17 mouse cellular contexts compared by ENCODE assay signal in the genomic region with DNA sequence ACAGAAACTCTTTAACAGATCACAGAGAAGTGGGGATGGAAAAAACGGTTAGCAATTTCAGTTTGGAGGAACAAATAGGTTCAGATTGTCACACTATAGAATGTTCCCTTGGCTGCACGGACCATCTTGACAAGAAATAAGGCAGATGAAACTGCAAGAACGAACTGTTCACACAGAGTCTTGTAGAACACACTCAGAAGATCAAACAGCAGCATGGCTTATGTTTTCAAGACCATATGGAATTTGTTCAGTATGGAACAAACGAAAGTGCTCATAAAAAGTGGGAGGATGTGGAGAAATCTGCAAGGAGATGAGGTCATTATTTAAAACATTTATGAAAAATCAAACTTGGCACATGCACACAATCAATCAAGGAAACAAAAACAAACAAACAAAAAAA. TPM values are rescaled to one million over a fixed set of nuclear protein-coding genes. Genes with fewer than 3 reads are reported as not detected.
A peak's percentile ranks its signal among the peaks of the same experiment; 100 is the strongest.
DNase-seq lines count a peak whose midpoint lies in the region; ATAC-seq and TF ChIP-seq lines count a peak whose summit lies in the region.
"Had no signal": no experiment of that assay in that cellular context is flagged by ENCODE, and none has a peak within 500 bp of the region (broad histone marks: within the 10 kb centered on the region; RNA-seq: fewer than 3 reads in every experiment).

No protein-coding gene starts in this region.

- H3K4me1 ChIP-seq in kidney, embryonic 16.5 days (ENCODE audit: insufficient read depth, low read length), result peaks cover 5% of the 10 kb centered on the region; the same call in 1 of the 2 replicates
- peaks cover 19% of the 10 kb centered on the region; the same call in 1 of the 2 replicates for H3K4me1 ChIP-seq in embryonic facial prominence, embryonic 12.5 days
- H3K4me1 ChIP-seq in limb, embryonic 14.5 days (ENCODE audit: control insufficient read depth, insufficient read depth, low read length), result peaks cover 4% of the 10 kb centered on the region
- H3K4me1 ChIP-seq: forebrain, embryonic 12.5 days; neural tube, embryonic 15.5 days had no signal

- H3K36me3 ChIP-seq in kidney, embryonic 16.5 days (ENCODE audit: insufficient read depth, low read length), result no peaks in the 10 kb centered on the region
- H3K36me3 ChIP-seq in embryonic facial prominence, embryonic 12.5 days, result no peaks in the 10 kb centered on the region
- H3K36me3 ChIP-seq in limb, embryonic 14.5 days (ENCODE audit: control insufficient read depth, insufficient read depth, low read length), result no peaks in the 10 kb centered on the region
- H3K36me3 ChIP-seq: forebrain, embryonic 12.5 days; hindbrain, embryonic 13.5 days; neural tube, embryonic 15.5 days had no signal

- DNase-seq in frontal cortex, postnatal 10 days (ENCODE audit: low spot score in 2 of 2), result no peak
- no peak for DNase-seq in kidney, adult 9 months
- no peak for DNase-seq in limb, embryonic 14.5 days (ENCODE audit: low spot score)
- no peak for DNase-seq in gastrocnemius, adult 8-10 months (ENCODE audit: low spot score in 2 of 2)
- DNase-seq in gastrocnemius, postnatal 25 days, result no peak
- DNase-seq: cerebellum, postnatal 10 days; kidney, adult 2 months; liver, postnatal 0 days; thymus, postnatal 25 days had no signal

- H3K4me3 ChIP-seq in kidney, embryonic 16.5 days (ENCODE audit: low read length), result no peak overlapping the region
- H3K4me3 ChIP-seq in embryonic facial prominence, embryonic 12.5 days, result no peak overlapping the region
- H3K4me3 ChIP-seq in limb, embryonic 14.5 days (replicated peaks; ENCODE audit: low read length), result no peak overlapping the region
- H3K4me3 ChIP-seq: forebrain, embryonic 12.5 days; hindbrain, embryonic 13.5 days; neural tube, embryonic 15.5 days had no signal

- ATAC-seq in frontal cortex, adult (ENCODE audit: low TSS enrichment), result peak; percentile 72
- no peak for ATAC-seq in kidney, embryonic 16.5 days (ENCODE audit: low FRiP score, low TSS enrichment)
- ATAC-seq in embryonic facial prominence, embryonic 12.5 days (ENCODE audit: insufficient number of reproducible peaks, insufficient read depth, low FRiP score, low TSS enrichment), result no peak
- ATAC-seq in limb, embryonic 14.5 days (ENCODE audit: low FRiP score, low read depth), result no peak
- ATAC-seq: activated CD4-positive, CD25-positive, alpha-beta regulatory T cell, adult 4 months; liver, postnatal 0 days had no signal

- no peaks in the 10 kb centered on the region for H3K27me3 ChIP-seq in kidney, embryonic 16.5 days (ENCODE audit: insufficient read depth, low read length)
- H3K27me3 ChIP-seq in embryonic facial prominence, embryonic 12.5 days, result no peaks in the 10 kb centered on the region
- H3K27me3 ChIP-seq in limb, embryonic 14.5 days (ENCODE audit: control insufficient read depth, insufficient read depth, low read length), result no peaks in the 10 kb centered on the region
- H3K27me3 ChIP-seq: hindbrain, embryonic 13.5 days; neural tube, embryonic 15.5 days had no signal

- 71% methylated on average over 4 of the region's 4 CpGs for WGBS in kidney, embryonic 16.5 days
- WGBS in embryonic facial prominence, embryonic 12.5 days, result 31% methylated on average over 4 of the region's 4 CpGs
- 29% methylated on average over 4 of the region's 4 CpGs for WGBS in limb, embryonic 14.5 days

- no peak overlapping the region for H3K4me2 ChIP-seq in kidney, embryonic 16.5 days (replicated peaks; ENCODE audit: low read depth, low read length)
- H3K4me2 ChIP-seq in embryonic facial prominence, embryonic 12.5 days (replicated peaks), result no peak overlapping the region
- no peak overlapping the region for H3K4me2 ChIP-seq in limb, embryonic 14.5 days (replicated peaks; ENCODE audit: low read depth, low read length, severe bottlenecking)
- H3K4me2 ChIP-seq: forebrain, embryonic 12.5 days; hindbrain, embryonic 13.5 days; midbrain, embryonic 11.5 days; neural tube, embryonic 15.5 days had no signal

- no peaks in the 10 kb centered on the region for H3K9me3 ChIP-seq in kidney, embryonic 16.5 days (ENCODE audit: low read length)
- H3K9me3 ChIP-seq in embryonic facial prominence, embryonic 12.5 days, result no peaks in the 10 kb centered on the region
- no peaks in the 10 kb centered on the region for H3K9me3 ChIP-seq in limb, embryonic 14.5 days (ENCODE audit: control insufficient read depth, low read length)
- H3K9me3 ChIP-seq: forebrain, embryonic 12.5 days; hindbrain, embryonic 13.5 days; neural tube, embryonic 15.5 days had no signal

- H3K27ac ChIP-seq in kidney, embryonic 16.5 days (ENCODE audit: low read length), result 0 out of 2 replicates have a peak overlapping the region, but pooled peaks have one; percentile 31
- 0 out of 2 replicates have a peak overlapping the region, but pooled peaks have one; percentile 48 for H3K27ac ChIP-seq in embryonic facial prominence, embryonic 12.5 days
- peak overlapping the region; percentile 63 for H3K27ac ChIP-seq in limb, embryonic 14.5 days (replicated peaks; ENCODE audit: low read depth, low read length)
- H3K27ac ChIP-seq: forebrain, embryonic 12.5 days; hindbrain, embryonic 13.5 days; neural tube, embryonic 15.5 days had no signal

- H3K9ac ChIP-seq in kidney, embryonic 16.5 days (replicated peaks; ENCODE audit: low read length), result no peak overlapping the region
- H3K9ac ChIP-seq in embryonic facial prominence, embryonic 12.5 days, result no peak overlapping the region
- H3K9ac ChIP-seq in limb, embryonic 14.5 days (ENCODE audit: low read depth, low read length, severe bottlenecking), result no peak overlapping the region
- H3K9ac ChIP-seq: forebrain, embryonic 12.5 days; hindbrain, embryonic 13.5 days; liver, postnatal 0 days; neural tube, embryonic 15.5 days had no signal

- no peak for TF ChIP-seq POLR2A in limb, embryonic 14.5 days (IDR thresholded peaks at IDR 0.05; ENCODE audit: borderline replicate concordance, extremely low read depth, insufficient read depth, insufficient read length)

RNA-seq across cellular contexts. Expression of gene Ptn, which starts 58.2 kb away (rescaled TPM):
- 338 and 342 TPM in 2 replicates for polyA plus RNA-seq in kidney, embryonic 16.5 days (2015; fragmentation: Nextera tagmentation; extraction: Ambion mirVana)
- 678 and 730 TPM in 2 replicates for polyA plus RNA-seq in embryonic facial prominence, embryonic 12.5 days (2016; fragmentation: Nextera tagmentation; extraction: Ambion mirVana)
- 321 and 513 TPM in 2 replicates for polyA plus RNA-seq in limb, embryonic 14.5 days (2012; rRNA removed)
- polyA plus RNA-seq in limb, embryonic 14.5 days (2014; fragmentation: Nextera tagmentation; extraction: Ambion mirVana), result 595 and 613 TPM in 2 replicates
- 1 to 10 TPM in 2 of 4 experiments, under 1 TPM in 2; 0.51 to 1.3 (median 0.92) TPM for total RNA-seq in gastrocnemius, adult 8-10 months (2022)
- total RNA-seq in gastrocnemius, postnatal 25 days (2021), result 1 to 10 TPM; 2.6 to 4.6 TPM
- polyA plus RNA-seq: activated CD4-positive, CD25-positive, alpha-beta regulatory T cell, adult 4 months had no signal
